Mouse (Mus musculus): ENCODE measurements around the gene Cdyl.

Gene Cdyl

DNA sequence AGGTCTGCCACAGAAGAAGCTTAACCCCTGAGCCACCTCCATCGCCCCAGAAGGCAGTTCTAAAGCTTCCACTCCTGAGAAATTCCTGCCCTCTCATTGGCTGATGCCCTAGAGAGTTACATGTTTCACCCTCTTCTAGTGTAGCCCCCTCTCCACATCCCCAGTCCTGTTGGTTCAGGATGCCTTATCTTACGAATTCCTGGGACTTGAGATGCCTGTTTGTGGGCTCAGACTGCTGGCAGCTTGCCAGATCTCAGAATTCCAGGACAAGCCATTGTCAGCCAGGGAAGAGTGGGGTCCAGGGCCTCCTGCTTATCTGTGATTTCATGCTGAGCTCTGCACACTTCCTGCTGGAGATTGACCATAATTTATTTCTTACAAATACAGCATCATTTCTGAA is 106.2 kb downstream of the Cdyl start:
- no peak for DNase-seq

DNA sequence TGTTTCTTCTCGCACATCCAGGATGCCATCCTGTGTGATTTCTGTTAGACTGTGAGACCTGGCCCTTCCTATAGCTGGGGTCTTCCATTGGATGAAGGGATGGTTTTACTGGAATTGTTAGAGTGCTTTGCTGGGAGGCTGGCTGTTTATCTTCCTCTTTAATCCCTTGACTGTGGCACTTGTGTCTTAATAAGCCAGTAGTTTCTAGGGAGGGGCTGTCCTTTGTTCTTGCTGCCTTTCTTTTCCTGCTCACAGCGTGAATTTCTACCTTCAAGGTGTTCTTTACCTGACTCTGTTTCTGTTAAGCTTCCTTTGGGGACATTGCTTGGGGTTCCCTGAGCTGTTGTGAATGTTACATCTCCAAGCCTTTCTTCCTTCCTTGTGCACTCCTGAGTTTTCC is 110.0 kb downstream of the Cdyl start:
- DNase-seq, result no peak

GRCm38 (mm10) chr13:35770421-35770820 is 110.8 kb downstream of the Cdyl start:
- no peak for DNase-seq

DNA sequence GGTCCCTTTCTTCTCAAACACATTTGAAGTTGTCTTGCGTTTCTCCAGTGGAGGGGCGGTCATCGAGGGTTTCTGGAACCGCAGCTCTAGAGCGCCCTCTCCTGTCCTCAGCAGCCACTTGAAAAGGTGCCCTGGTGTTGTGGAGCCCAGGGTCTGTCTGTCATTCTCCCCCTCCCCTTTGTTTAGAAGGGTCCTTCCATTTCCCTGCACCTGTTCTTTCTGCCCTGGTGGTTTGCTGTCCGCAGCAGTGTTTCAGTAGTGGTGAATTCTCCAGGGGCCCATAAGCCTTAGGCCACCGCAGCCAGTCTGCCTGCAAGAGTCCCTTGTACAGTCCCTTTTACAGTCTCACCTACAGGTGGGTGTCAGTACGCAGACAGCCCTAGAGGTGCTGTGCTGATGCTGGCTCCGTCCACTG is 112.3 kb downstream of the Cdyl start:
- peak; percentile 81 for DNase-seq

- peak; percentile 35 for DNase-seq
Measured at GRCm38 (mm10) chr13:35773763-35774162, 114.1 kb downstream of the Cdyl start.

- no peak for DNase-seq
Measured at GRCm38 (mm10) chr13:35776123-35776522, 116.5 kb downstream of the Cdyl start.

DNA sequence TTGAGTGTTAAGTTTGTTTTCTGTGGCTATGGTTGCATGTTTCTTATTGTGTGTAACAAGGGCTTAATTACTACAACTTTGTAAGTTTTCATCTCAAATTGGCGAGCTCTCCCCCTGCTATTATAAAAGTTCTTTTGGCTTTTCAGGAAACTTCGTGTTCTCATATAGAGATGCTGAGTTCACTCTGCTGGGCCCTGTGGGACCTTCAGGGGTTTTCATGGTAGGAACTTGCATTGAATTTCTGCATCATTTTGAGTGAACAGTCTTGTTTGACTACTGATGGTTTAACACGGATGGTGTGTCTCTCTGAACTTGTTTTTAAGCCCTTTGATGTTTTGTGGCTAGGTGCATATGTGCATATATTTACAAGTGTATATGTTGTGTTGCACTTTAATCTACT is 121.1 kb downstream of the Cdyl start:
- DNase-seq, result no peak

DNA sequence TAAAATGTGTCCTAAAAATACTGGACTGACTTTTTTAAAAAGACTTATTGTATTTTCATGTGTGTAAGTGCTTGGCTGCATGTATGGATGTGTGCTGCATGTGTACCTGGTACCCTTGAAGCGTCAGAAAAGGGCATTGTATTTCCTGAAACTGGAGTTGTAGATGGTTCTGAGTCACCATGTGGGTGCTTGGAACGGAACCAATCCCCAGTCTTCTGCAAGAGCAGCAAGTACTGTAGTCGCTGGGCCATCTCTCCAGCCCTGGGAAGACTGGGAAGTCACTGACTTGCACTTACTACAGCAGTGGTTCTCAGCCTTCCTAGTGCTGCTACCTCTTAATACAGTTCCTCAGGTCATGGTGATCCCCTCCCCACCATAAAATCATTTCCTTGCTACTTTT is 122.1 kb downstream of the Cdyl start:
- no peak for DNase-seq

DNA sequence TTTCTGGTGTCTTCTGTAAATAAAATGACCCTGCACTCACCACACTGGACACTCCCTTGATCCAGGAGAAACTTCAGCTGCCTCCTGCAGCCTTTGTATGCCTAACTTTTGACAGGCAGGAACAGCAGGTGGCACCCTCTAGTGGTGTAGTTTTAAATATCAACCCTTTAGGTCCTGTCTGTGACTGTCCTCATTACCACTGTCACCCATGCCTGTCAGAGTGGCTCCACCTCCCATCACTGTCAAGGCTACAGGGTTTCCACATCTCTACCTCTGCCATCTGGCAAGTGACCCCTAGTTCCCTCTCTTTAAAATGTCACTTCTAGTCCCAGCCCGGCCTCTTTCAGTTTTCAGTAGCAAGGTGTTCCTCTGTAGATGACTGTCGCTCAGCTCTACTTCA is 123.3 kb downstream of the Cdyl start:
- DNase-seq, result peak; percentile 61

DNA sequence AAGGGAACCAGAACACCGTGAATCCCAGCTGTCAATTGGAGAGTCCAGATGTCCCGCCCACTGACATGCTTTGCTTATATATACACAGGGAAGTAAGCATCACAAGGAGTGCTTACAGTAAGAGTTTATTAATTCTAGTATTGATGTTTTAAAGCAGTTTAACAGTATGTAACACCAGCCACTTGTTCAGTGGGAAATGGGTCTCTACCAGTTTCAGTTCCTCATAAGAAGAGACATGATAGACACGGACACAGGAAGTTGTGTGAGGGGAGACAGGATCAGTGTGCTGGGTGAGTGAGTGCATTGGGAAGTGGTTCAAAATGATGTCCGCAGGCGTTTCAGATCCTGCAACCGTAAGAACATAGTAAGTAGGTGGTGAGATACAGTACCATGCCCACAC is 123.9 kb downstream of the Cdyl start:
- DNase-seq, result no peak

- DNase-seq, result no peak
Measured at GRCm38 (mm10) chr13:35784281-35784680, 124.6 kb downstream of the Cdyl start.

GRCm38 (mm10) chr13:35785330-35785939 is 125.8 kb downstream of the Cdyl start:
- no peak for DNase-seq

- no peak for DNase-seq
Measured at GRCm38 (mm10) chr13:35786726-35787399, 127.2 kb downstream of the Cdyl start.

GRCm38 (mm10) chr13:35789577-35789976 is 129.9 kb downstream of the Cdyl start:
- DNase-seq, result no peak

GRCm38 (mm10) chr13:35790431-35790830 is 130.8 kb downstream of the Cdyl start:
- DNase-seq, result no peak

DNA sequence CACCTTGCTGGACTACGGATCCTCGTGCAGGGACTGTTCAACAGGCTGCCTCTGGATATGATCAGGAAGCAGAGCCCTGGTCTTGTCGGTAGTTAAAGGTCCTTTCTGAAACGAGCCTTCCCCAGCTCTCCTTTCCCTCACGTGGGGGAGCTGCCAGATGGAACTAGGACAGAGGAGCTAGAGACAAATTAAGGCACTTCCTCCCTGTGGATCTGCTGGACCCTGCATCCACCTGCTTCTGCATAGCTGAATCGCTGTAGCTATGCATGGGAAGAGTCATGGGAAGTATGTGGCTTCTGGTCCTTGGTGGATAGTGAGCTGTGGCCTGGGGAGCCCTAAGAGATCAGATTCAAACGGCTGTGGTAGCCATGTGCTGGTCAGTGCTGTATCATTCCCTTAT is 134.7 kb downstream of the Cdyl start:
- DNase-seq, result no peak

- DNase-seq, result no peak
Measured at GRCm38 (mm10) chr13:35794774-35795173, 135.1 kb downstream of the Cdyl start.

DNA sequence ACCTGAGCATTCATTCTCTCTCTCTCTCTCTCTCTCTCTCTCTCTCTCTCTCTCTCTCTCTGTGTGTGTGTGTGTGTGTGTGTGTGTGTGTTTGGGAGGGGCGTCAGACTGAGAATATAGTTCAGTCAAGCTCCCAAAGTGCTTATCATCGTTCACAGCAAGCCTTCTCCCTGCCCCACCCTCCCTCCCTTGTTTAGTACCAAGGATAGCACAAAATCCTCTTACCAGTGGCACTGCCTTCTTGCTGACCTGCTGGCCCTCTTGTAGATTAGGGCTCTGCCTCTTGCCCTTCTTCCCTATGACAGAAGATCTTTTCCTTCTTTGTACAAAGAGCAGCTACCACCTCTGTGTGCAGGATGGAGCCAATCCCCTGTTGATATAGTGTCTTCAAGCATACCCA is 136.3 kb downstream of the Cdyl start:
- DNase-seq, result no peak

GRCm38 (mm10) chr13:35796352-35796751 is 136.7 kb downstream of the Cdyl start:
- no peak for DNase-seq

- no peak for DNase-seq
Measured at GRCm38 (mm10) chr13:35797811-35798522, 138.3 kb downstream of the Cdyl start.

DNA sequence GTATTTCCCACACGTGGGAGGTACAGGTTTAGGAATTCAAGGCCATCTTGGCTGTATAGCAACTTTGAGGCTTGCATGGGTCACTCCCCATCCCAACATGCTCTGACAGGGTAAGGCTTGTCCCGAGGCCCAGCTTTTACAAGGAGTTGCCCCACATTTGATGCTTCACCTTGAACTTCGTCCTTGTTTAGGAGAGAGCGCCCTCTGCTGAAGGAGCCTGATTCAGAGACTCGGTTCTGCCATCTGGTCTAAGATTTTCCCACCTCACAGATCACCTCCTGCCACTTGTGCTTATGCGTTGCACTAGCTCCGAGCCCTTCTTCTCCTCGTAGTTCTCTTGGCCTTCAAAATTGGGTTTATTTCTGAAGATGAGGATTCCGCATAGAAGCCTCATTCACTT is 139.0 kb downstream of the Cdyl start:
- DNase-seq, result peak; percentile 83

DNA sequence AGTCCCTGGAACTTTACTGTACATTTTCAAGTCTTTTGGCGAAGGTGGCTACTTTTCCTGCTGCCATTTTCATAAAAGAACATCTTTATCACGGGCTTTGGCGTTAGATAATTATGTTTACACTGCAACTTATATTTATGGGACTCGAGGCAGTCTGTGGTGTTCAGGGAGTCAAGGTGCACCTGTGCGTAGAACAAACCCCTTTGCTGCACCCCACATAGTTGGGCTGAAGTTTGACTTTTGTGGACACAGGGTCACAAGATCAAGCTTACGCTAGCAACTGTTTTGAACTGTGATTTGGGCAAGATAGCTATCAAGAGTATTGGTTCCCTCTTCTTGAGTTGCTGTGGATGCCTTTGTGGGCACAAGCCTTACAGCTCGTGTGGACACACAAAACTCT is 140.6 kb downstream of the Cdyl start:
- DNase-seq, result no peak

DNA sequence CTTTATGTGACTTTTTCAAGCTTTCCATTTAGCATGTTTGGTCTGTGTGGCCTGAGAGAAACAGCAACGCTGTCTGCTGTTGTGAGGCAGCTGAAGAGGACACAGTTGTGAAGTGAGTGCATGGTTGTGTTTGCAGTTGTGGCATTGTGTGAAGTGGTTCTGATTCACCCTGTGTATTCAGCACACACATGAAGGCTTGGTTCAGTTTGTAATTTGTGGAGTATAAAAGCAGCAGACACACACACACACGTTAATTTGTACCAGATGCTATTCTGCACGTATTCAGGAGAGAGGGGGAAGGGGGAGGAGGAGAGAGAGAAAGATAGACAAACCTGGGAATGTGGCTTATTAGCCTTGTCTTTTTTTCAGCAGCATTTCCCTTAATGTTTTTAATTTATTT is 146.1 kb downstream of the Cdyl start:
- DNase-seq, result no peak

- no peak for DNase-seq
Measured at GRCm38 (mm10) chr13:35806165-35806564, 146.5 kb downstream of the Cdyl start.

Data from thymus, postnatal 4 days (tissue).